Mouse (Mus musculus) kidney, adult 9 months (tissue): ENCODE data around the gene Itgb7.
"Not testable (repeated sequence)": the region's sequence is repeated elsewhere in the genome, so short reads cannot be mapped to it uniquely, and the experiment has no call there.

ENCODE experiments used
- DNase-seq: peaks from one replicate; pipeline ENCODE4 v3.0.0; 2022

Gene Itgb7

GRCm38 (mm10) chr15:102248131-102248811 lies 16.5 kb upstream of the Itgb7 start:
- DNase-seq: no peak

DNA sequence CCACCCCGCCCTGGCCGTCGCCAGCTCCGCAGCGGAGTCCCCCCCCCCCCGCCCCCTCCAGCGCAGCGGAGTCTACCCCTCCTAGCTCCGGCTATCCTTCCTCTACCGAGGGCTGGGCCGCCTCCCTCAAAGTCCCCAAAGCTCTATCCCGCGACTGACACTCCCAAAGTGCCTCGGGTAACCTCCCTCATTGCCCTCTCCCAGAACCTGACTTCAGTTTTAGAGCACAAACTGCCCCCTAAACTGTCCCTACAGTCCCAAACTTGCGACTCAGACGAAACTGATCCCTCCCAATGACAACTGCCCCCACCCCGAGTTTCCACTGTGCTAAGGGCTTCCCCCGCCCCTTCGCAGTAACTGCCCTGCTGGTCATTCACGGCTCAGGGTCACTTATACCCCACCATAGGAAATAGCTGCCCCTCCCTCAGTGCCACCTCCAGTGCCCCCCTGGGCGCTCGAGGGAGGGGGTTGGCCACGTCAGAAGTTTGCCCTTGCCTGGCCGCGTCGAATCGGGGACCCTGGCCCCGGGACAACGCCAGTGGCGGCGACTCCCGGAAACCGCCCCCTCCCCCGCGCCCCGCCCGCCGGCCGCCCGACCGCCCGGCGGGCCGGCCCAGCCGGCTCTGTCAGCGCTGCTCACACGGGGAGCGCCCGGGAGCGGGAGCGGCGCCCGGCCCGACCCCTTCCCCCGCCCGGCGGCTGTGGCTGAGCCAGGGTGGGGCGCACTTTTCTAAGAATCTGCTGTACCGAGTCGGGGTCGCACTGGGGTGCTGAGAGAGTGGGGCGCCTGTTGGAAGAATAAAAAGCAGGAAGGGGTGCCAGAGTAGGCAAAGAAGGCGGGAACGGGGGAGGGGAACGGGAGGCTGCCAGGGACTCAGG lies 15.7 kb upstream of the Itgb7 start:
- DNase-seq: peak; percentile 81

DNA sequence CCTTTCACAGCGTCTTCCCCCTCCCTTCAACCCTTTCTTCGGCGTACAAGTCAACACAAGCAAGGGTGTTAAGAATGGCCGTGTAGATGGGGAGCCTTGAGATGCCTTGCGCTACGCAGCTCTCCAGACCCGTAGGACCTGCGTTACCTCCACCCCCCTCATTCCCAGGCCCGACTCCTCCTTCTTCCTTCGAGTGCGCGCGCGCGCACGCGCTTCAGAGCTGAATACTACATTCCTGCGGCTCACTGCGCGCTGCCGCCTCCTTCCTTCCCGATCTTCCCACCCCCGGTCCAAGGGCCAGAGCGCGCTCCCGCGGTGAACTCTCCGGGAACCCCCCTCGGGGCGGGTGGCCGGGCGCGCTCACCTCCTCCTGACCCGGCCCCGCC lies 15.1 kb upstream of the Itgb7 start:
- DNase-seq: peak; percentile 98

GRCm38 (mm10) chr15:102245891-102246741 lies 14.4 kb upstream of the Itgb7 start:
- peak; percentile 84 for DNase-seq

GRCm38 (mm10) chr15:102245461-102245881 lies 13.7 kb upstream of the Itgb7 start:
- DNase-seq: no peak

DNA sequence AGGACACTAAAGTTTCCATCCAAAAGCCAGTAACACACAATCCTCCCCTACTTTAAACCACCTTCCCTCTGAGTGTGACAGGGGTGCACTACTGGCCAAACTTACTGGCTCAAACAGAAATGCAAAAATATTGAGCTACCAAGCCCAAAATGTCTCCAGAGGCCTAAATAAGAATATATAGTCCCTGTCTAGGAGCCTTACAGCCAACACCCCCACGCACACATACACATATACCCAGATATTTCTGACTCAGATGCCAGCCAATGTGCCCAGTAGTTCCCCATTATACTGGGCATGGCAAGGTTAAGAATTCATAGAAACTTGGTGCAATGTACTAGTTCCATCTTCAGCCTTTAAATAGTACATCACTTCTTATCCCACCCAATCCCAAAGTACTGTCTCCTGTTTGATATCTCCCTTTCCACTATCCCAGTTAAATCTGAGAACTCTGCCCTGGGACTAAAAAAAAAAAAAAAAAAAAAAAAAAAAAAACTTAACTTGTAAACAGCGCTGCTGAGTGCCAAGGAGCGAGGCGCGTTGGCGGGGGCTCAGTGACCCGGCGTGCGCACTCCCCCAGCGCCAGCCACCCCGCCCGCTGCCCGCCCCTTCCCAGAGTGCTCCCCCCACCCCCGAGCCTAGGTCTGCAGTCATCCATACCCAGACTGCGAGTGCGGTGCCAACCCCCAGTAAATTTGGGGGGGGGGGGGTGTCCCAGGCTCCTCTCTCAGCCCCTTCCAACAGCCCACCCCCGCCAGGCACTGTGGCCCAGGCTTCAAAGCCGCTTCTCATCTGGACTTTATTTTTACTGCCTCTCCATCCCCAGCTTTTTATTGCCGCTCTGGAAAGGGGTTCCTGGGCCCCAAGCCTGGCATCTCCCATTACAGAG lies 12.8 kb upstream of the Itgb7 start:
- no peak for DNase-seq

- peak; percentile 55 for DNase-seq
Measured at GRCm38 (mm10) chr15:102243229-102244190, 11.8 kb upstream of the Itgb7 start.

GRCm38 (mm10) chr15:102242404-102243228 lies 10.9 kb upstream of the Itgb7 start:
- no peak for DNase-seq

- peak; percentile 69 for DNase-seq
Measured at GRCm38 (mm10) chr15:102240607-102241006, 8.9 kb upstream of the Itgb7 start.

DNA sequence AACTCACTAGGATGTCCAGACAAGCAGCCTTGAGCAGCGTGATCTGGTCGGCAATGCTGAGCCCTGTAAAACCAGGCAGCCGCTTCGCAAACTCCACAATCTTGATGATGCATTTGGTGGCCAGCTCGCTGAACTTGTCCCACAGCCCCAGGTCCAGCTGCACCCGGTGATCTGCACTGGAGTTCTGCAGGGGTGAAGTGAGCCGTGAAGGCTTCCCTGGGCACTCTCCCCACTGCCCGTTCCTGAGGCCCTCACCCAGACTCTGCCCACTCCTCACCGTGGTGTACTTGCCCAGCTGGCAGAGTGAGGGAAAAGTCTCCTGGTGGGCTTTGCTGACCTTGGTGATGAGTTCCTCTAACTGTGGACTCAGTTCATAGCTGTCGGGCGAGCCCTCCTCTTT lies 8.1 kb upstream of the Itgb7 start:
- no peak for DNase-seq

DNA sequence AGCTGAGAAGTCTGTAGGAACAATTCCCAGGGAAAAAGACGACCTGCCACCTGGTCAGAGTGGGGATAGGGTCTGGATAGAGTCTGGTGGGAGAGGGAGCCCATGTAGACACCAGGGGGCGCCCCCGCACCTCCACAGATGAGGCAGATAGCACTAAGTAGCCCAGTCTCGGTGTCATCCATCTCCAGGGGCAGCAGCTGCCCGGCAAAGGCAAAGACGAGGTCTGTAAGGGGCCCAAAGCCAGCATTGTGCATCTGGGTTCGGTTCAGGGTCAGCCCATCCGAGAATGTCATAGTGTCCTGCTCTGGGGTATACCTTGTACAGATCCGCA lies 7.5 kb upstream of the Itgb7 start:
- DNase-seq: peak; percentile 85

- no peak for DNase-seq
Measured at GRCm38 (mm10) chr15:102238543-102239259, 7.0 kb upstream of the Itgb7 start.

- DNase-seq: peak; percentile 53
Measured at GRCm38 (mm10) chr15:102235371-102236027, 3.8 kb upstream of the Itgb7 start.

- no peak for DNase-seq
Measured at GRCm38 (mm10) chr15:102233896-102234295, 2.2 kb upstream of the Itgb7 start.

- DNase-seq: no peak
Measured at GRCm38 (mm10) chr15:102232764-102233163, 1.0 kb upstream of the Itgb7 start.

DNA sequence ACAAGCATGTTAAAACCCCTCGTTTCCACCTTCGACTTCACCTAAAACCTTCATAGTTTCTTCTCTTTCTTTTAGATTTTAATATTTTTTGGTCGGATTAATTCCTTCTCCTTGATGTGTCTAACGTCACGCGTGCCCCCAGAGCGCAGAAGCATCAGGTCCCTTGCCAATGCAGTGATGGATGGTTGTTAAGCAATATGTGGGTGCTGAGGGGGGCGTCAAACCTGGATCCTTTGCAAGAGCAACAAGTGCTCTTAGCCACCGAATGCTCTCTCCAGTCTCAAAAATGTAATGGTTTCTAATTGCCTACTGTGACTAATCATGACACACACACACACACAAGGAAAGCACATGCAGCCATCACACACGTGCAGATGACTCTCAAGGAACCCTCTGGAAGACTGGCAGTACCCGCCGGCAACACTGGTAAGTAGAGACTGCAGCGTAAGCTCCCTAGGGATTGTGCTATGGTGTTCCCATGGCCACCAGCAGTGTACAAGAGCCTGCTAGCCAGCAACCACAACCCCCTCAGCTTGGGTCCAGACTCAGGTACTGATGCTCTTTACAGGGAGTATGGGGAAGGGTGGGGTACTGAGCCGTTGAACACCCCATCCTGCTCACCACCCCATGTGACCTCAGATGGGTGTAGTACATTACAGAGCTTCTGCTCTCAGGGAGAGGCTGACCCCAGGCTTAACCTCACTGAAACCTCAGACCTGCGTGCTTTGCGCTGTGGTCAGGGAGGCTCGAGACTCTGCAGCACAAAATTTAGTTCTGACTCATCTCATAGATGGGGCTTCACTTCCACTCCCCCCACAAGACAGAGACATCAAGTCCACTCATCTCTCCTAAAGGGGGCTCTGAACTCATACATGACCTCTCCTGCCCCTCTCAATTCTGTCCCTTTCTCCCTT lies 1.1 kb downstream of the Itgb7 start:
- no peak for DNase-seq

DNA sequence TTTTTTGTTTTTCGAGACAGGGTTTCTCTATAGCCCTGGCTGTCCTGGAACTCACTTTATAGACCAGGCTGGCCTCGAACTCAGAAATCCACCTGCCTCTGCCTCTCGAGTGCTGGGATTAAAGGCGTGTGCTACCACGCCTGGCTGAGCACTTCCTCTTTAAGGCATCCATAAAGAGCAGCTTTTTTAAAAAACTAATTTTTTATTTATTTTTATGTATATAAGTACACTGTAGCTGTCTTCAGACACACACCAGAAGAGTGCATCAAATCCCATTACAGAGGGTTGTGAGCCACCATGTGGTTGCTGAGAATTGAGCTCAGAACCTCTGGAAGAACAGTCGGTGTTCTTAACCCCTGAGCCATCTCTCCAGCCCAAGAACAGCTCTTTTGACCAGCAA lies 6.1 kb downstream of the Itgb7 start:
- DNase-seq: not testable (repeated sequence)
